Mouse (Mus musculus) embryo, embryonic 11.5 days (tissue): ENCODE data around the gene Il31.
A peak's percentile ranks its signal among the peaks of the same experiment; 100 is the strongest.
"Not testable (repeated sequence)": the region's sequence is repeated elsewhere in the genome, so short reads cannot be mapped to it uniquely, and the experiment has no call there.

Experiments used
- DNase-seq: peaks from one replicate; pipeline ENCODE4 v3.0.0-alpha.2; 2012; ENCODE audit warnings: low read depth, low spot score

Gene Il31

GRCm38 (mm10) chr5:123489112-123489785 lies at the start of gene Il31, which contains the start of gene Lrrc43:
Gene Il31, minus strand, starts transcription at chr5:123489489.
Gene Lrrc43, plus strand, starts transcription at chr5:123489305.
- no peak for DNase-seq

GRCm38 (mm10) chr5:123533801-123534200 lies 44.5 kb upstream of the Il31 start:
- DNase-seq, result no peak

GRCm38 (mm10) chr5:123530056-123530455 lies 40.8 kb upstream of the Il31 start:
- no peak for DNase-seq

GRCm38 (mm10) chr5:123528641-123529040 lies 39.4 kb upstream of the Il31 start:
- no peak for DNase-seq

- no peak for DNase-seq
Observed at GRCm38 (mm10) chr5:123525916-123526495, 36.7 kb upstream of the Il31 start.

GRCm38 (mm10) chr5:123525281-123525680 lies 36.0 kb upstream of the Il31 start, which contains the start of gene Gm49027:
Gene Gm49027, minus strand, starts transcription at chr5:123525488.
- no peak for DNase-seq

GRCm38 (mm10) chr5:123524393-123524750 lies 35.1 kb upstream of the Il31 start:
- no peak for DNase-seq

GRCm38 (mm10) chr5:123523692-123524392 lies 34.6 kb upstream of the Il31 start, which contains the start of gene Diablo:
Gene Diablo, minus strand, starts transcription at chr5:123524176.
- DNase-seq, result peak; percentile 98

- no peak for DNase-seq
Observed at GRCm38 (mm10) chr5:123522166-123522565, 32.9 kb upstream of the Il31 start.

- no peak for DNase-seq
Observed at GRCm38 (mm10) chr5:123521621-123522020, 32.3 kb upstream of the Il31 start.

GRCm38 (mm10) chr5:123520666-123521065 lies 31.4 kb upstream of the Il31 start:
- no peak for DNase-seq

- no peak for DNase-seq
Observed at GRCm38 (mm10) chr5:123514871-123515270, 25.6 kb upstream of the Il31 start.

- no peak for DNase-seq
Observed at GRCm38 (mm10) chr5:123512102-123512501, 22.8 kb upstream of the Il31 start.

- not testable (repeated sequence) for DNase-seq
Observed at GRCm38 (mm10) chr5:123511426-123511825, 22.1 kb upstream of the Il31 start.

GRCm38 (mm10) chr5:123510160-123510559 lies 20.9 kb upstream of the Il31 start, which contains the start of gene B3gnt4:
Gene B3gnt4, plus strand, starts transcription at chr5:123510460.
- no peak for DNase-seq

- no peak for DNase-seq
Observed at GRCm38 (mm10) chr5:123508921-123509320, 19.6 kb upstream of the Il31 start.

- peak; percentile 88 for DNase-seq
Observed at GRCm38 (mm10) chr5:123507936-123508723, 18.8 kb upstream of the Il31 start.

GRCm38 (mm10) chr5:123501973-123502372 lies 12.7 kb upstream of the Il31 start:
- DNase-seq, result no peak

- no peak for DNase-seq
Observed at GRCm38 (mm10) chr5:123499717-123500116, 10.4 kb upstream of the Il31 start.

GRCm38 (mm10) chr5:123489935-123490334 lies 646 bp upstream of the Il31 start:
- DNase-seq, result no peak

GRCm38 (mm10) chr5:123487659-123488395 lies 1.5 kb downstream of the Il31 start:
- DNase-seq, result no peak
